Mouse (Mus musculus) midbrain, embryonic 13.5 days (tissue): ENCODE measurements around the gene Krt19. TPM values are rescaled to one million over a fixed set of nuclear protein-coding genes. Genes with fewer than 3 reads are reported as not detected.

Experiments used
- ATAC-seq: fragments of 200-750 bp; cut with Nextera tagmentation; 2 replicates; pipeline ENCODE4 v1.8.0; 2017; ENCODE audit warnings: mild to moderate bottlenecking, moderate TSS enrichment, moderate library complexity
- H3K27ac ChIP-seq: fragments of 300-500 bp; sonication (generic); 2 replicates; pipeline ENCODE4 v1.5.1; 2015; ENCODE audit warnings: inconsistent platforms, mild to moderate bottlenecking, moderate library complexity
- H3K27me3 ChIP-seq: fragments of 300-500 bp; sonication (generic); 2 replicates; pipeline ENCODE4 v1.6.1; 2015; ENCODE audit warnings: mild to moderate bottlenecking, inconsistent platforms
- H3K36me3 ChIP-seq: fragments of 300-500 bp; sonication (generic); 2 replicates; pipeline ENCODE4 v1.6.1; 2015; ENCODE audit warnings: mild to moderate bottlenecking, inconsistent platforms
- H3K4me1 ChIP-seq: fragments of 300-500 bp; sonication (generic); replicated peaks from 2 replicates; pipeline ENCODE4 v1.6.1; 2015; ENCODE audit warnings: inconsistent platforms
- H3K4me2 ChIP-seq: fragments of 300-500 bp; sonication (generic); replicated peaks from 2 replicates; pipeline ENCODE4 v1.6.1; 2015; ENCODE audit warnings: moderate library complexity, mild to moderate bottlenecking, inconsistent platforms
- H3K4me3 ChIP-seq: fragments of 300-500 bp; sonication (generic); replicated peaks from 2 replicates; pipeline ENCODE4 v1.5.1; 2015; ENCODE audit warnings: mild to moderate bottlenecking, inconsistent platforms
- H3K9ac ChIP-seq: fragments of 300-500 bp; sonication (generic); replicated peaks from 2 replicates; pipeline ENCODE4 v1.6.1; 2015; ENCODE audit warnings: mild to moderate bottlenecking, inconsistent platforms
- H3K9me3 ChIP-seq: fragments of 300-500 bp; sonication (generic); 2 replicates; pipeline ENCODE4 v1.6.1; 2016; ENCODE audit warnings: mild to moderate bottlenecking, inconsistent platforms
- WGBS: fragments of 180-500 bp; shearing (Covaris S2); methylation state at CpG from one replicate; pipeline ENCODE4 v1.1.7; 2015; 5-methylcytosine and 5-hydroxymethylcytosine counted together
- polyA plus RNA-seq: library from polyadenylated mRNA; unstranded; fragments of >200 nt; fragmentation: Nextera tagmentation; extraction: Ambion mirVana; gene quantifications from 2 replicates; pipeline ENCODE4 v1.2.1, GENCODE M21; 2015

The Krt19 gene
- polyA plus RNA-seq, result 0.86 and 1.4 TPM in 2 replicates

GRCm38 (mm10) chr11:100148615-100149330 lies at the start of gene Krt19:
Gene Krt19 (minus strand): TSS chr11:100148665.
- Histone ChIP-seq H3K9ac (no peak within 1 kb of the TSS), H3K4me1 (peaks cover 10% of the 10 kb centered on the region), H3K4me3 (no peak within 1 kb of the TSS)

GRCm38 (mm10) chr11:100192992-100193391 lies 44.5 kb upstream of the Krt19 start, which contains the start of gene Krt9:
Gene Krt9 (minus strand): TSS chr11:100193246.
- H3K9ac ChIP-seq, result no peak within 1 kb of the TSS
- H3K9me3 ChIP-seq, result no peaks in the 10 kb centered on the region
- H3K36me3 ChIP-seq, result no peaks in the 10 kb centered on the region
- 73% methylated on average over 9 of the region's 9 CpGs for WGBS
- no peaks in the 10 kb centered on the region for H3K27me3 ChIP-seq
- ATAC-seq, result no peak
- H3K27ac ChIP-seq, result no peak within 1 kb of the TSS
- no peak within 1 kb of the TSS for H3K4me3 ChIP-seq
- H3K4me2 ChIP-seq, result no peak within 1 kb of the TSS
- H3K4me1 ChIP-seq, result no peaks in the 10 kb centered on the region

More at GRCm38 (mm10) chr11:100148615-100149330, at the start of gene Krt19:
- ATAC-seq, result no peak
- Histone ChIP-seq H3K36me3 (no peaks in the 10 kb centered on the region), H3K27me3 (peaks cover 35% of the 10 kb centered on the region), H3K9me3 (no peaks in the 10 kb centered on the region), H3K4me2 (no peak within 1 kb of the TSS), H3K27ac (no peak within 1 kb of the TSS)
- 43% methylated on average over 9 of the region's 9 CpGs for WGBS

- 97% methylated on average over 3 of the region's 3 CpGs for WGBS
- no peaks in the 10 kb centered on the region for H3K9me3 ChIP-seq
- no peaks in the 10 kb centered on the region for H3K27me3 ChIP-seq
- no peak for ATAC-seq
- H3K9ac ChIP-seq, result no peak overlapping the region
- no peaks in the 10 kb centered on the region for H3K4me1 ChIP-seq
- no peak overlapping the region for H3K27ac ChIP-seq
- no peaks in the 10 kb centered on the region for H3K36me3 ChIP-seq
- no peak overlapping the region for H3K4me3 ChIP-seq
- H3K4me2 ChIP-seq, result no peak overlapping the region
Measured at GRCm38 (mm10) chr11:100191820-100192219, 43.4 kb upstream of the Krt19 start.

GRCm38 (mm10) chr11:100186736-100187135 lies 38.3 kb upstream of the Krt19 start:
- Histone ChIP-seq H3K4me3 (no peak overlapping the region), H3K4me2 (no peak overlapping the region), H3K9me3 (no peaks in the 10 kb centered on the region), H3K27me3 (no peaks in the 10 kb centered on the region), H3K27ac (no peak overlapping the region), H3K36me3 (no peaks in the 10 kb centered on the region), H3K9ac (no peak overlapping the region), H3K4me1 (no peaks in the 10 kb centered on the region)
- ATAC-seq, result no peak
- 89% methylated on average over 8 of the region's 8 CpGs for WGBS

GRCm38 (mm10) chr11:100181725-100182124 lies 33.3 kb upstream of the Krt19 start:
- WGBS, result 85% methylated on average over 7 of the region's 7 CpGs

GRCm38 (mm10) chr11:100179260-100179659 lies 30.8 kb upstream of the Krt19 start:
- Histone ChIP-seq H3K9ac (no peak overlapping the region), H3K36me3 (no peaks in the 10 kb centered on the region), H3K4me2 (no peak overlapping the region), H3K9me3 (no peaks in the 10 kb centered on the region), H3K4me3 (no peak overlapping the region), H3K27me3 (no peaks in the 10 kb centered on the region), H3K4me1 (no peaks in the 10 kb centered on the region), H3K27ac (no peak overlapping the region)
- 80% methylated on average over 3 of the region's 3 CpGs for WGBS
- ATAC-seq, result no peak

More at GRCm38 (mm10) chr11:100181725-100182124, 33.3 kb upstream of the Krt19 start:
- Histone ChIP-seq H3K27ac (no peak overlapping the region), H3K9ac (no peak overlapping the region), H3K4me1 (no peaks in the 10 kb centered on the region), H3K27me3 (no peaks in the 10 kb centered on the region), H3K4me3 (no peak overlapping the region), H3K9me3 (no peaks in the 10 kb centered on the region), H3K4me2 (no peak overlapping the region), H3K36me3 (no peaks in the 10 kb centered on the region)
- no peak for ATAC-seq

GRCm38 (mm10) chr11:100178307-100178706 lies 29.8 kb upstream of the Krt19 start:
- H3K9me3 ChIP-seq, result no peaks in the 10 kb centered on the region
- no peaks in the 10 kb centered on the region for H3K36me3 ChIP-seq
- no peak for ATAC-seq
- H3K27ac ChIP-seq, result no peak overlapping the region
- WGBS, result 74% methylated on average over 5 of the region's 5 CpGs
- no peak overlapping the region for H3K9ac ChIP-seq
- H3K4me2 ChIP-seq, result no peak overlapping the region
- H3K4me3 ChIP-seq, result no peak overlapping the region
- no peaks in the 10 kb centered on the region for H3K27me3 ChIP-seq
- no peaks in the 10 kb centered on the region for H3K4me1 ChIP-seq

- WGBS, result 81% methylated on average over 9 of the region's 9 CpGs
- no peaks in the 10 kb centered on the region for H3K4me1 ChIP-seq
- no peak overlapping the region for H3K4me2 ChIP-seq
- no peak overlapping the region for H3K4me3 ChIP-seq
- no peak for ATAC-seq
- H3K27me3 ChIP-seq, result no peaks in the 10 kb centered on the region
- H3K36me3 ChIP-seq, result no peaks in the 10 kb centered on the region
- H3K9me3 ChIP-seq, result no peaks in the 10 kb centered on the region
- no peak overlapping the region for H3K27ac ChIP-seq
- H3K9ac ChIP-seq, result no peak overlapping the region
Measured at GRCm38 (mm10) chr11:100176791-100177190, 28.3 kb upstream of the Krt19 start.

GRCm38 (mm10) chr11:100168765-100169762 lies 20.6 kb upstream of the Krt19 start:
- no peak overlapping the region for H3K4me2 ChIP-seq
- 35% methylated on average over 14 of the region's 14 CpGs for WGBS
- H3K36me3 ChIP-seq, result no peaks in the 10 kb centered on the region
- H3K9me3 ChIP-seq, result no peaks in the 10 kb centered on the region
- no peaks in the 10 kb centered on the region; the same call in 1 of the 2 replicates for H3K4me1 ChIP-seq
- ATAC-seq, result peak; percentile 60
- H3K27ac ChIP-seq, result no peak overlapping the region
- no peak overlapping the region for H3K4me3 ChIP-seq
- H3K27me3 ChIP-seq, result no peaks in the 10 kb centered on the region
- H3K9ac ChIP-seq, result no peak overlapping the region

- 0 out of 2 replicates have a peak, but pooled peaks have one; percentile 24 for ATAC-seq
- Histone ChIP-seq H3K27me3 (no peaks in the 10 kb centered on the region), H3K9me3 (no peaks in the 10 kb centered on the region), H3K4me3 (no peak overlapping the region), H3K4me2 (no peak overlapping the region), H3K9ac (no peak overlapping the region), H3K27ac (no peak overlapping the region), H3K4me1 (no peaks in the 10 kb centered on the region; the same call in 1 of the 2 replicates), H3K36me3 (no peaks in the 10 kb centered on the region)
- 87% methylated on average over 8 of the region's 8 CpGs for WGBS
Measured at GRCm38 (mm10) chr11:100168071-100168470, 19.6 kb upstream of the Krt19 start.

GRCm38 (mm10) chr11:100164392-100164791 lies 15.9 kb upstream of the Krt19 start:
- H3K4me1 ChIP-seq, result no peaks in the 10 kb centered on the region; the same call in 1 of the 2 replicates
- H3K4me3 ChIP-seq, result no peak overlapping the region
- H3K36me3 ChIP-seq, result no peaks in the 10 kb centered on the region
- no peak overlapping the region for H3K9ac ChIP-seq
- ATAC-seq, result no peak
- no peaks in the 10 kb centered on the region for H3K9me3 ChIP-seq
- no peak overlapping the region for H3K4me2 ChIP-seq
- no peaks in the 10 kb centered on the region for H3K27me3 ChIP-seq
- no peak overlapping the region for H3K27ac ChIP-seq
- WGBS, result 70% methylated on average over 7 of the region's 7 CpGs
